Mouse (Mus musculus): Measurements from ENCODE around the gene Ap1s3. TPM values are rescaled to one million over a fixed set of nuclear protein-coding genes. Genes with fewer than 3 reads are reported as not detected.

The Ap1s3 gene
- polyA plus RNA-seq, 1 experiment from 2014 or later: 0.81 TPM

DNA sequence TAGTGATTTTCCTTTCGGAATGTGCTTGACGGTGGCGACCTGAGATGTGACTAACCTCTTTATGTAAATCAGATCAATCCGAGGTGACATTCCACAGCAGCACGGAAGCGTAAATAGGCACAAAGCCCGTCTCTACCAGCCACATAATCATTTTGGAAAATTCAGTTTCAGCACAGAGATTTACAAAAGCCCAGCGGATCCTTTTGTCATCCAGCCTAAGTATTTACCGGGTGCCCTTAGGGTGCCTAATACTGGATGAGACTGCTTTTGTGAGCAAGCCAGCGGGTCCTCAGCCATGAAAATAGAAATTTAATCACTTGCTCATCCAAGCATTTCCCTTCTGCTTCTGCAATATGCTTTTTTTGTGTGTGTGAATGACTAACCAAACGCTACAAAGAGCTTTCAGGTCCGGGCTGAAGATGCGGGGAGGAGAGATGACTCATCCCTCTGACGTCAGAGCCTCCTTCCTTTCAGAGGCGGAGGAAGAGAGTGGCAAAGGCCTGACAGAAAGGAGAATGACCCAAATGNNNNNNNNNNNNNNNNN lies 90.6 kb downstream of the Ap1s3 start:
- Histone ChIP-seq H3K4me2 (peak overlapping the region; percentile 40), H3K27me3 (no peaks in the 10 kb centered on the region), H3K4me1 (no peaks in the 10 kb centered on the region), H3K36me3 (no peaks in the 10 kb centered on the region), H3K9me3 (no peaks in the 10 kb centered on the region), H3K4me3 (peak overlapping the region; percentile 22), H3K9ac (no peak overlapping the region), H3K27ac (no peak overlapping the region)
- 11% methylated on average over 15 of the region's 15 CpGs for WGBS
- no peak for ATAC-seq (ENCODE audit: insufficient number of reproducible peaks, low FRiP score, low TSS enrichment, low read depth)

DNA sequence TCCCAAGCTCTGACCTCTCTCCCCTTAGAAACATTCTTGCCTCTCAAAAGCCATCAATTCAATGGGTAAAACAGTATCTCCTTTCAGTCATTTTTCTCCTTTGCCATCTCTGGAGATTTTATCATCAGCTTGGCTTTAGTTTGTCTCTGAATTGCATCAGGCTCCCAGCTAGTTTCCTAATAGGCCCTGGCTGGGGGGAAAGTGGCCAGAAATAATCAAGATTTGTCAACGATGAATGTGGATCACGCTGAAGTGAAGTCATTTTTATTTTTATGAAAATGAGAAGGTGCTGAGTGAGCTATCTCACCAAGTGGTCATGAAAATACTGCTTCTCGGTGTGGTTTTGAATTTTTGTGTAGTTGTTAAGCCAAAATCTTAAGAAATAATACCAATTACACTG lies 94.4 kb downstream of the Ap1s3 start:
- H3K27ac ChIP-seq: no peak overlapping the region
- no peak overlapping the region for H3K4me3 ChIP-seq
- no peaks in the 10 kb centered on the region for H3K36me3 ChIP-seq
- H3K4me1 ChIP-seq: no peaks in the 10 kb centered on the region
- no peaks in the 10 kb centered on the region for H3K9me3 ChIP-seq
- no peak overlapping the region for H3K9ac ChIP-seq
- no peak for ATAC-seq (ENCODE audit: insufficient number of reproducible peaks, low FRiP score, low TSS enrichment, low read depth)
- no peak overlapping the region for H3K4me2 ChIP-seq
- 82% methylated on average over 3 of the region's 3 CpGs for WGBS
- H3K27me3 ChIP-seq: no peaks in the 10 kb centered on the region

DNA sequence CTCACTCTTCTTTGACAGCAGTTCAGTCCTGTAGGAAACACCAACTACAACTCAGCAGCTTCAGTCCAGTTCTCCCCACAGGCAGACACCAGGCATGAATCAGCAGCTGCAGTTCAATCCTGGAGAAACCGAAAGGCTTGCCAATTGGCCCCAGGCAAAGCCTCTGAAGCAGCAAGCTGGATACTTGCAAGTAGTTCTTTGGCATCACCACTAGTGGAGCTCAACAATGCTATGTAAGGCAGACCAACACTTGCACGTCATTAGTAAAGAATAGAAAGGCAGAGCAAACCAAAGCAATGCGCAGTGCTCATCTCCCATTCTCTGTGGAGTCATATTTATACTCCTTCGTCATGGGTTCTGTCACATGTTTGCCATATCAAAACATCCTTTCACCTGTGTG lies 99.9 kb downstream of the Ap1s3 start:
- no peaks in the 10 kb centered on the region for H3K4me1 ChIP-seq
- H3K4me3 ChIP-seq: no peak overlapping the region
- no peaks in the 10 kb centered on the region for H3K27me3 ChIP-seq
- no peak for ATAC-seq (ENCODE audit: insufficient number of reproducible peaks, low FRiP score, low TSS enrichment, low read depth)
- no peak overlapping the region for H3K4me2 ChIP-seq
- no peak overlapping the region for H3K27ac ChIP-seq
- no peaks in the 10 kb centered on the region for H3K36me3 ChIP-seq
- no peaks in the 10 kb centered on the region for H3K9me3 ChIP-seq
- WGBS: 70% methylated on average over 4 of the region's 4 CpGs
- no peak overlapping the region for H3K9ac ChIP-seq

DNA sequence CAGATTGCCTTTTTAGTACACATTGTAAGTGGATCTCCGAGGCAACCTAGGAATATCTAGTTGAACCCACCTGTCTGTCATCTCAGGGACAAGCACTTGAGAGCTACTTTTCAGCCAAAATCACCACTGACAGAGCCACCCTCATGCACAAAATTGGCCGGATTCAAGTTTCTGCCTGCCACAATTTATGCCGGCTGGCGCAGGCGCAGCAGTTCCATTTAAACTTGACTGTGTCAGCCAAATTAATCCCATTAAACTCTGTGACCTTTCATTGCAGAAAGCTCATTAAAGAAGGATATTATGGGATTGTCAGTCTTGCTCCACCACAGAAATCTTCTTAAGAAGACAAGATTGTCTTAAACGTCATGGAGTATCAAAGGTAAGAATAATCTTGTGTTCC lies 100.6 kb downstream of the Ap1s3 start:
- no peak overlapping the region for H3K9ac ChIP-seq
- H3K4me3 ChIP-seq: no peak overlapping the region
- 61% methylated on average over 6 of the region's 6 CpGs for WGBS
- H3K27ac ChIP-seq: no peak overlapping the region
- H3K4me1 ChIP-seq: no peaks in the 10 kb centered on the region
- H3K9me3 ChIP-seq: no peaks in the 10 kb centered on the region
- H3K4me2 ChIP-seq: no peak overlapping the region
- no peak for ATAC-seq (ENCODE audit: insufficient number of reproducible peaks, low FRiP score, low TSS enrichment, low read depth)
- no peaks in the 10 kb centered on the region for H3K36me3 ChIP-seq
- H3K27me3 ChIP-seq: no peaks in the 10 kb centered on the region

DNA sequence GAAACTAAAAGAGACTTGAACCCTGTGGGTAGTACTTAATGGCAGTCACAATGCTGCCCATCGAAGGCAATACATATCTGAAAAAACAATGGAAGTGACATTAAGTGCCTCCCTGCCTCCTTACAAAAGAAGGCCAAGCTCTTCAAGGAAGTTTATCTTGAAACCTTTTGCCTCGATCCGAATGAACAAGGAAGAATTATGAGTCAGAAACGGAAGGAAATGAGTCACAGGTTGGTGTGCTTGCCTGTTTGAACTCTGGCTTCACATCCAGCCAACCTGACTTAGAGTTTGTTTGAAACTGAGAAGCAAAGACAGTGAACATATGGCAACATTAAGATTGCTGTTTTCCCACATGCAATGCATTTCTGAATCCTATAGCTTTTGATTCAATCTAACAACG lies 110.6 kb downstream of the Ap1s3 start:
- no peak overlapping the region for H3K27ac ChIP-seq
- WGBS: 67% methylated on average over 5 of the region's 5 CpGs
- ATAC-seq (ENCODE audit: insufficient number of reproducible peaks, low FRiP score, low TSS enrichment, low read depth): no peak

More for the DNA sequence above, 110.6 kb downstream of the Ap1s3 start:
- no peaks in the 10 kb centered on the region for H3K9me3 ChIP-seq
- H3K9ac ChIP-seq: no peak overlapping the region
- no peaks in the 10 kb centered on the region for H3K36me3 ChIP-seq
- H3K4me2 ChIP-seq: no peak overlapping the region
- H3K4me1 ChIP-seq: no peaks in the 10 kb centered on the region
- no peaks in the 10 kb centered on the region for H3K27me3 ChIP-seq
- H3K4me3 ChIP-seq: no peak overlapping the region

Other genes with a start within 250 kb of the Ap1s3 start
- gene Scg2, start 231.9 kb downstream of the Ap1s3 start, polyA plus RNA-seq (2015; fragmentation: Nextera tagmentation; extraction: Ambion mirVana): 1.1 and 1.3 TPM in 2 replicates
- gene Mrpl44, start 104.0 kb upstream of the Ap1s3 start, polyA plus RNA-seq (2015; fragmentation: Nextera tagmentation; extraction: Ambion mirVana): 42.1 and 46.1 TPM in 2 replicates
- gene Wdfy1, start 104.2 kb upstream of the Ap1s3 start, polyA plus RNA-seq (2015; fragmentation: Nextera tagmentation; extraction: Ambion mirVana): 36.3 and 39.3 TPM in 2 replicates
- 142 and 179 TPM in 2 replicates for gene Serpine2, start 189.2 kb upstream of the Ap1s3 start, polyA plus RNA-seq (2015; fragmentation: Nextera tagmentation; extraction: Ambion mirVana)

Measured in limb, embryonic 15.5 days (tissue).